Comparison of ENCODE assay signal across 8 mouse cellular contexts in genomic region chr15:103102068-103102840, GRCm38 (mm10).
DNase-seq lines count a peak whose midpoint lies in the region; ATAC-seq and TF ChIP-seq lines count a peak whose summit lies in the region.

No protein-coding gene starts in this region.

- no peaks in the 10 kb centered on the region for H3K9me3 ChIP-seq in hindbrain, embryonic 14.5 days (ENCODE audit: control insufficient read depth, low read length)
- no peaks in the 10 kb centered on the region for H3K9me3 ChIP-seq in liver, embryonic 11.5 days (ENCODE audit: control insufficient read depth, low read length)
- no peaks in the 10 kb centered on the region for H3K9me3 ChIP-seq in stomach, embryonic 15.5 days

- no peaks in the 10 kb centered on the region for H3K4me1 ChIP-seq in embryonic fibroblast, embryonic 13.5 days (ENCODE audit: control insufficient read depth, insufficient read depth, low read length)
- peaks cover 37% of the 10 kb centered on the region for H3K4me1 ChIP-seq in hindbrain, embryonic 14.5 days (replicated peaks; ENCODE audit: control insufficient read depth, insufficient read depth, low read length)
- H3K4me1 ChIP-seq in liver, embryonic 11.5 days (replicated peaks; ENCODE audit: control insufficient read depth, insufficient read depth, low read length): no peaks in the 10 kb centered on the region
- H3K4me1 ChIP-seq in stomach, embryonic 15.5 days: peaks cover 4% of the 10 kb centered on the region; the same call in 1 of the 2 replicates

- no peak overlapping the region for H3K27ac ChIP-seq in embryonic fibroblast, embryonic 13.5 days (ENCODE audit: insufficient read depth, low read length)
- peak overlapping the region; percentile 90 for H3K27ac ChIP-seq in hindbrain, embryonic 14.5 days
- H3K27ac ChIP-seq in liver, embryonic 11.5 days (ENCODE audit: low read depth, low read length): no peak overlapping the region
- peak overlapping the region; percentile 73 for H3K27ac ChIP-seq in stomach, embryonic 15.5 days

- H3K4me2 ChIP-seq in hindbrain, embryonic 14.5 days (replicated peaks): peak overlapping the region; percentile 53
- H3K4me2 ChIP-seq in liver, embryonic 11.5 days: peak overlapping the region; percentile 63
- peak overlapping the region; percentile 74 for H3K4me2 ChIP-seq in stomach, embryonic 15.5 days

- no peaks in the 10 kb centered on the region; the same call in 1 of the 2 replicates for H3K36me3 ChIP-seq in hindbrain, embryonic 14.5 days (replicated peaks; ENCODE audit: control insufficient read depth, insufficient read depth)
- H3K36me3 ChIP-seq in liver, embryonic 11.5 days (ENCODE audit: control insufficient read depth, insufficient read depth, low read length): no peaks in the 10 kb centered on the region
- H3K36me3 ChIP-seq in stomach, embryonic 15.5 days: no peaks in the 10 kb centered on the region

- no peak for TF ChIP-seq POLR2A in embryonic fibroblast, embryonic 13.5 days (IDR thresholded peaks at IDR 0.05; ENCODE audit: low read depth, low read length)

- peaks cover 25% of the 10 kb centered on the region for H3K27me3 ChIP-seq in hindbrain, embryonic 14.5 days (ENCODE audit: control insufficient read depth, insufficient read depth, low read length)
- peaks cover 81% of the 10 kb centered on the region for H3K27me3 ChIP-seq in liver, embryonic 11.5 days (replicated peaks; ENCODE audit: control insufficient read depth, insufficient read depth, low read length)
- H3K27me3 ChIP-seq in stomach, embryonic 15.5 days (replicated peaks): no peaks in the 10 kb centered on the region

- TF ChIP-seq CTCF in embryonic fibroblast, embryonic 13.5 days (IDR thresholded peaks at IDR 0.05; ENCODE audit: borderline replicate concordance, insufficient read depth, low read length): no peak

- under 1% methylated on average over 46 of the region's 46 CpGs for WGBS in hindbrain, embryonic 14.5 days
- 2% methylated on average over 45 of the region's 46 CpGs for WGBS in liver, embryonic 11.5 days
- WGBS in stomach, embryonic 15.5 days: 2% methylated on average over 46 of the region's 46 CpGs

- peak overlapping the region; percentile 56 for H3K4me3 ChIP-seq in embryonic fibroblast, embryonic 13.5 days (ENCODE audit: insufficient read depth, low read length)
- H3K4me3 ChIP-seq in hindbrain, embryonic 14.5 days (replicated peaks; ENCODE audit: low read length): peak overlapping the region; percentile 43
- peak overlapping the region; percentile 44 for H3K4me3 ChIP-seq in liver, embryonic 11.5 days (ENCODE audit: low read depth, low read length)
- peak overlapping the region; percentile 48 for H3K4me3 ChIP-seq in stomach, embryonic 15.5 days (replicated peaks)

- peak; percentile 34 for DNase-seq in ovary, adult 18-20 months (ENCODE audit: low spot score)
- DNase-seq in ovary, postnatal 10 days (ENCODE audit: low spot score): no peak
- DNase-seq in hindbrain, embryonic 14.5 days (ENCODE audit: low spot score): peak; percentile 71
- DNase-seq in liver, embryonic 11.5 days (ENCODE audit: low spot score): peak; percentile 53
- DNase-seq in cerebellum, postnatal 36 days: no peak
- DNase-seq in layer of hippocampus, postnatal 36 days: no peak

- ATAC-seq in hindbrain, embryonic 14.5 days (ENCODE audit: low FRiP score): peak; percentile 79
- ATAC-seq in liver, embryonic 11.5 days (replicated peaks; ENCODE audit: low FRiP score): no peak; the same call in 1 of the 2 replicates
- peak; percentile 78; the same call in 1 of the 2 replicates for ATAC-seq in stomach, embryonic 15.5 days (ENCODE audit: insufficient read depth, low FRiP score, low read depth)

- H3K9ac ChIP-seq in hindbrain, embryonic 14.5 days: peak overlapping the region; percentile 72
- H3K9ac ChIP-seq in liver, embryonic 11.5 days (ENCODE audit: low read depth, low read length): no peak overlapping the region
- H3K9ac ChIP-seq in stomach, embryonic 15.5 days: peak overlapping the region; percentile 40

Comparison
In these comparisons a context has a peak if more than half of its experiments do, and no peak if none do; other contexts are left out.
1. DNase-seq: peak in ovary, adult 18-20 months (single experiment), hindbrain, embryonic 14.5 days (single experiment) and liver, embryonic 11.5 days (single experiment); none in ovary, postnatal 10 days (single experiment), cerebellum, postnatal 36 days (0 of 2) and layer of hippocampus, postnatal 36 days (0 of 2).
2. H3K27ac ChIP-seq: peak in hindbrain, embryonic 14.5 days (single experiment) and stomach, embryonic 15.5 days (single experiment); none in embryonic fibroblast, embryonic 13.5 days (single experiment) and liver, embryonic 11.5 days (single experiment).
3. Peak in every context shown above with its lines, with median percentiles within 50 percentile points of each other: H3K4me3 ChIP-seq and H3K4me2 ChIP-seq.